9 mouse cellular contexts compared by ENCODE assay signal in genomic region chr3:142475913-142476312, GRCm38 (mm10). TPM values are rescaled to one million over a fixed set of nuclear protein-coding genes. Genes with fewer than 3 reads are reported as not detected.
DNase-seq lines count a peak whose midpoint lies in the region; ATAC-seq and TF ChIP-seq lines count a peak whose summit lies in the region.
"Had no signal": no experiment of that assay in that cellular context is flagged by ENCODE, and none has a peak within 500 bp of the region (broad histone marks: within the 10 kb centered on the region; RNA-seq: fewer than 3 reads in every experiment).

No protein-coding gene starts in this region.

- H3K4me3 ChIP-seq in kidney, adult 2 months (ENCODE audit: insufficient read depth, low read depth, low read length): no peak overlapping the region
- no peak overlapping the region for H3K4me3 ChIP-seq in kidney, embryonic 14.5 days (ENCODE audit: low read length)
- H3K4me3 ChIP-seq in cortical plate, adult 2 months (ENCODE audit: insufficient read depth, low read length): no peak overlapping the region
- H3K4me3 ChIP-seq in myocyte: no peak overlapping the region
- H3K4me3 ChIP-seq: neural tube, embryonic 12.5 days had no signal

- no peak overlapping the region for H3K9ac ChIP-seq in kidney, embryonic 14.5 days (ENCODE audit: low read depth, low read length)
- H3K9ac ChIP-seq: neural tube, embryonic 12.5 days had no signal

- H3K4me1 ChIP-seq in kidney, adult 2 months (ENCODE audit: control insufficient read depth, insufficient read depth, low read length): no peaks in the 10 kb centered on the region; the same call in 1 of the 2 replicates
- no peaks in the 10 kb centered on the region for H3K4me1 ChIP-seq in kidney, embryonic 14.5 days (ENCODE audit: control insufficient read depth, insufficient read depth, low read length)
- H3K4me1 ChIP-seq in cortical plate, adult 2 months (ENCODE audit: control insufficient read depth, insufficient read depth, low read length): no peaks in the 10 kb centered on the region
- H3K4me1 ChIP-seq: neural tube, embryonic 12.5 days had no signal

- H3K27ac ChIP-seq in kidney, adult 2 months (ENCODE audit: insufficient read depth, low read depth, low read length): no peak overlapping the region
- no peak overlapping the region for H3K27ac ChIP-seq in kidney, embryonic 14.5 days (ENCODE audit: low read depth, low read length)
- H3K27ac ChIP-seq in cortical plate, adult 2 months (ENCODE audit: insufficient read depth, low read length): no peak overlapping the region
- H3K27ac ChIP-seq: neural tube, embryonic 12.5 days had no signal

- intact Hi-C loops in heart, postnatal 14 days (cut with DNase I): loop anchor here (2.0 to 5.0 kb wide), 3 partner anchors 195 to 614 kb away; no protein-coding TSS in a partner anchor

- H3K4me2 ChIP-seq in kidney, embryonic 14.5 days (replicated peaks; ENCODE audit: low read depth, low read length): no peak overlapping the region
- H3K4me2 ChIP-seq in myocyte (ENCODE audit: low read depth): peak overlapping the region; percentile 43
- H3K4me2 ChIP-seq: neural tube, embryonic 12.5 days had no signal

- peak; percentile 43 for TF ChIP-seq CTCF in kidney, adult 2 months (conservative IDR thresholded peaks at IDR 0.05; ENCODE audit: insufficient read depth, insufficient read length, low read depth, low read length)
- peak; percentile 65 for TF ChIP-seq CTCF in cortical plate, adult 2 months (IDR thresholded peaks at IDR 0.05; ENCODE audit: extremely low read depth, insufficient read depth, low read length)

- H3K36me3 ChIP-seq in kidney, adult 2 months (ENCODE audit: control insufficient read depth, insufficient read depth, low read length): no peaks in the 10 kb centered on the region
- no peaks in the 10 kb centered on the region for H3K36me3 ChIP-seq in kidney, embryonic 14.5 days (ENCODE audit: control insufficient read depth, insufficient read depth, low read length)
- no peaks in the 10 kb centered on the region for H3K36me3 ChIP-seq in myocyte (ENCODE audit: control insufficient read depth, insufficient read depth)
- H3K36me3 ChIP-seq: neural tube, embryonic 12.5 days had no signal

- TF ChIP-seq POLR2A in kidney, adult 2 months (IDR thresholded peaks at IDR 0.05; ENCODE audit: low read depth, low read length): no peak
- no peak for TF ChIP-seq POLR2A in cortical plate, adult 2 months (IDR thresholded peaks at IDR 0.05; ENCODE audit: extremely low read depth, insufficient read depth, low read length)
- TF ChIP-seq POLR2A in myocyte (IDR thresholded peaks at IDR 0.05; ENCODE audit: insufficient read length, low read depth): no peak

- H3K79me2 ChIP-seq in myocyte (ENCODE audit: control insufficient read depth, insufficient read depth): no peaks in the 10 kb centered on the region

- no peaks in the 10 kb centered on the region; the same call in 1 of the 2 replicates for H3K27me3 ChIP-seq in kidney, adult 2 months (replicated peaks; ENCODE audit: control insufficient read depth, insufficient read depth, low read length)
- no peaks in the 10 kb centered on the region for H3K27me3 ChIP-seq in kidney, embryonic 14.5 days (ENCODE audit: control insufficient read depth, insufficient read depth, low read length)
- H3K27me3 ChIP-seq in myocyte (ENCODE audit: control insufficient read depth, insufficient read depth, insufficient read length): no peaks in the 10 kb centered on the region
- H3K27me3 ChIP-seq: neural tube, embryonic 12.5 days had no signal

- 9% methylated on average over 4 of the region's 4 CpGs for WGBS in kidney, adult 2 months
- WGBS in kidney, embryonic 14.5 days: 19% methylated on average over 4 of the region's 4 CpGs

- H3ac ChIP-seq in myocyte (ENCODE audit: control insufficient read depth, insufficient read length): no peak overlapping the region

- peak; percentile 73 for DNase-seq in kidney, adult 2 months
- DNase-seq in NIH3T3 (ENCODE audit: low read depth): peak; percentile 79
- peak; percentile 66 to 77 for DNase-seq in heart, postnatal 14 days
- DNase-seq in left cerebral cortex, adult 11 months (ENCODE audit: low spot score): peak; percentile 11
- DNase-seq in thymus, postnatal 25 days: peak; percentile 52

- no peak for ATAC-seq in kidney, embryonic 14.5 days (ENCODE audit: low FRiP score, low TSS enrichment)

- H3K9me3 ChIP-seq in kidney, embryonic 14.5 days (ENCODE audit: control insufficient read depth, low read length): no peaks in the 10 kb centered on the region

TF ChIP-seq in myocyte, 11 proteins besides CTCF, POLR2A, EP300 and RAD21:
- no peak for TF ChIP-seq SRF (IDR thresholded peaks at IDR 0.05; ENCODE audit: control insufficient read depth, insufficient read length, low read depth)
- TF ChIP-seq MYOD1 (IDR thresholded peaks at IDR 0.05; ENCODE audit: control insufficient read depth in 1 of 3, insufficient read length in 2 of 3, low read depth in 2 of 3): no peak
- TF ChIP-seq MAX (IDR thresholded peaks at IDR 0.05; ENCODE audit: low read depth): no peak
- TF ChIP-seq MYOG (IDR thresholded peaks at IDR 0.05; ENCODE audit: control insufficient read depth in 1 of 3, insufficient read depth in 1 of 3, insufficient read length in 2 of 3, low read depth in 2 of 3): no peak
- no peak for TF ChIP-seq E2F4 (IDR thresholded peaks at IDR 0.05; ENCODE audit: insufficient read depth)
- no peak for TF ChIP-seq REST (IDR thresholded peaks at IDR 0.05; ENCODE audit: insufficient read depth, insufficient read length)
- no peak for TF ChIP-seq CEBPB (IDR thresholded peaks at IDR 0.05; ENCODE audit: insufficient read depth, poor library complexity, severe bottlenecking)
- TF ChIP-seq TCF3 (IDR thresholded peaks at IDR 0.05; ENCODE audit: insufficient read length, low read depth): no peak
- no peak for TF ChIP-seq USF1 (IDR thresholded peaks at IDR 0.05; ENCODE audit: low read depth)
- no peak for TF ChIP-seq TCF12 (IDR thresholded peaks at IDR 0.05; ENCODE audit: insufficient read depth, poor library complexity, severe bottlenecking)

RNA-seq across cellular contexts. Expression of gene Gbp5, which starts 17.9 kb away (rescaled TPM):
- 1.5 and 2.3 TPM in 2 replicates for polyA plus RNA-seq in kidney, adult 2 months (2012; rRNA removed)
- not detected in 2 replicates for polyA plus RNA-seq in kidney, embryonic 14.5 days (2014; fragmentation: Nextera tagmentation; extraction: Ambion mirVana)
- polyA plus RNA-seq in cortical plate, adult 2 months (2012; rRNA removed): 2.5 and 3.0 TPM in 2 replicates
- total RNA-seq in heart, postnatal 14 days (2021): 1 to 10 TPM; 6.8 to 9.3 TPM
- not detected for polyA plus RNA-seq in myocyte (2012; fragmentation: generic; extraction: Trizol)
- polyA plus RNA-seq: neural tube, embryonic 12.5 days had no signal

RNA-seq across cellular contexts. Expression of gene Gbp7, which starts 54.2 kb away (rescaled TPM):
- polyA plus RNA-seq in kidney, adult 2 months (2012; rRNA removed): 2.8 and 3.6 TPM in 2 replicates
- 1.1 and 2.5 TPM in 2 replicates for polyA plus RNA-seq in kidney, embryonic 14.5 days (2014; fragmentation: Nextera tagmentation; extraction: Ambion mirVana)
- 2.2 and 2.9 TPM in 2 replicates for polyA plus RNA-seq in cortical plate, adult 2 months (2012; rRNA removed)
- total RNA-seq in heart, postnatal 14 days (2021): 10 to 100 TPM in 1 of 2 experiments, 1 to 10 TPM in 1; 9.6 to 10.5 TPM
- 0.05 TPM for polyA plus RNA-seq in myocyte (2012; fragmentation: generic; extraction: Trizol)

Comparison
In these comparisons a context has a peak if more than half of its experiments do, and no peak if none do; other contexts are left out.
1. DNase-seq: peak in every context shown above with its lines; median percentile 79 in NIH3T3; 73 in kidney, adult 2 months; 72 in heart, postnatal 14 days; 52 in thymus, postnatal 25 days; 11 in left cerebral cortex, adult 11 months.